Mouse (Mus musculus): Measurements from ENCODE around the gene Edaradd. TPM values are rescaled to one million over a fixed set of nuclear protein-coding genes. Genes with fewer than 3 reads are reported as not detected.

Gene Edaradd
- polyA plus RNA-seq, 1 experiment from 2014 or later, result 0.82 TPM

DNA sequence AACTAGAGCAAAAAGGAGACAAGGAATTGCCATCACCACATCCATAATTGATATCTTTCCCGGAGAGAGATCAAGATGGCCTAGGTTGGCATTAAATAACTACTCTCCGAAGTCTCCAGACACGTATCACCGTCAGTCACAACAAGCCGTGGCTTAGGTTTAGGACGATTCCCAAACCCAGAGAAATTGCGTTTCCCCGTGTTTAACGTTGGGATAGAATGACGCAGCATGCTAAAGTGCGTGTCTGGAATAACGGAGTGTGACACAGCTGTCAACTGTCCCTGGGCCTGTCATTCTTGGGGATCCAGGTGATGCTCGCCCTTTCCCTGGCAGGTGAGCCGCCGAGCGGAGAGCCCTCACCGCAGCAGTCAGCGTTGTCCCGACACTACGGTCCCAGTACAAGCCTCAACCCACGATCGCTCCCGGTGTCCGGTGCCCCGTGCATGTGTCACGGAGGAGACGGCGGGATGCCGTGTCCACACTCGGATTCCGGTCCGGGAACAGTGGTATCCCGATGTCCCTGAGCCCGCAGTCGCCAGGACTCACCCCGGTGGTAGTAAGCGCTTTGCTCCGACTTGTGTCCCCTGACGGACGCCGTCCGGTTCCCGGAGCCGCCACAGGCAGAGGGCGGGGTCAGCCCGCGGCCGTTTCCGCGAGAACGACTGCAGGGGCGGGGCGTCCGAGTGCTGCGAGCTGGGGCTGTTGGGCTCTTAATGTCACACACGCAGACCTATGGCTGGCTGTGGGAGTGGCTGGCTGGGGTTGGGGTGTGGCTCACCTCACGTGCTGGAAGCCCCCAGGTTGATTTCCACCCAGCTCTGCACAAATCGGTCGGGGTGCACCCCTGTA, 59.1 kb downstream of the Edaradd start:
- Histone ChIP-seq H3K4me3 (ENCODE audit: low read depth, low read length) (peak overlapping the region; percentile 75), H3K27me3 (ENCODE audit: control insufficient read depth, insufficient read depth, low read length) (no peaks in the 10 kb centered on the region), H3K4me1 (replicated peaks; ENCODE audit: control insufficient read depth, insufficient read depth, low read length) (no peaks in the 10 kb centered on the region), H3K9ac (ENCODE audit: low read depth, low read length) (peak overlapping the region; percentile 71), H3K36me3 (ENCODE audit: control insufficient read depth, insufficient read depth, low read length) (no peaks in the 10 kb centered on the region), H3K9me3 (ENCODE audit: control insufficient read depth, low read length) (no peaks in the 10 kb centered on the region), H3K27ac (ENCODE audit: low read depth, low read length) (no peak overlapping the region), H3K4me2 (replicated peaks; ENCODE audit: low read depth, low read length) (peak overlapping the region; percentile 67)
- DNase-seq (ENCODE audit: low spot score), result peak; percentile 89
- ATAC-seq (ENCODE audit: low FRiP score), result peak; percentile 98
- WGBS, result 1% methylated on average over 58 of the region's 59 CpGs

DNA sequence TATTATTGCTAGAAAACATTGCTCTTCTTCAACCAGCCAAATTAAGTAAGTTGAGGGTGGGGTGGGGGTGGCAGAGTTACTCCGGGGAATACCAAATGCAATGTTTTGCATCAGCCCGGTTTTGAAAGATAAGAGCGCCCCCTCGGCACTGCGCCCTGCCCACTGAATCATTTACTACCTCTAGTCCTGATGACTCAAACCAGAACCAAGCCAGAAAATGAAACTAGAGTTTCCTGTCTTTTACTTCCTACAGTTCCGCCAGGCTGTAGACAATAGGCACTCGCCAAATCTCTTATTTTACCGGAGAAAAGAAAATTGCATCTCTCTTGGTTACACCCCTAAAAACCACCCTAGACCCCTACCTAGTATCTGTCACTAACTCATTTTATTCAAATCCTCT, 59.8 kb downstream of the Edaradd start:
- H3K4me3 ChIP-seq (ENCODE audit: low read depth, low read length), result peak overlapping the region; percentile 75
- H3K9me3 ChIP-seq (ENCODE audit: control insufficient read depth, low read length), result no peaks in the 10 kb centered on the region
- H3K4me2 ChIP-seq (replicated peaks; ENCODE audit: low read depth, low read length), result peak overlapping the region; percentile 67
- peak; percentile 20 for DNase-seq (ENCODE audit: low spot score)
- no peak overlapping the region for H3K27ac ChIP-seq (ENCODE audit: low read depth, low read length)
- WGBS, result 8% methylated on average over 8 of the region's 8 CpGs
- peak overlapping the region; percentile 71 for H3K9ac ChIP-seq (ENCODE audit: low read depth, low read length)
- H3K27me3 ChIP-seq (ENCODE audit: control insufficient read depth, insufficient read depth, low read length), result no peaks in the 10 kb centered on the region
- H3K4me1 ChIP-seq (replicated peaks; ENCODE audit: control insufficient read depth, insufficient read depth, low read length), result no peaks in the 10 kb centered on the region
- no peaks in the 10 kb centered on the region for H3K36me3 ChIP-seq (ENCODE audit: control insufficient read depth, insufficient read depth, low read length)
- 0 out of 2 replicates have a peak, but pooled peaks have one; percentile 2 for ATAC-seq (ENCODE audit: low FRiP score)

DNA sequence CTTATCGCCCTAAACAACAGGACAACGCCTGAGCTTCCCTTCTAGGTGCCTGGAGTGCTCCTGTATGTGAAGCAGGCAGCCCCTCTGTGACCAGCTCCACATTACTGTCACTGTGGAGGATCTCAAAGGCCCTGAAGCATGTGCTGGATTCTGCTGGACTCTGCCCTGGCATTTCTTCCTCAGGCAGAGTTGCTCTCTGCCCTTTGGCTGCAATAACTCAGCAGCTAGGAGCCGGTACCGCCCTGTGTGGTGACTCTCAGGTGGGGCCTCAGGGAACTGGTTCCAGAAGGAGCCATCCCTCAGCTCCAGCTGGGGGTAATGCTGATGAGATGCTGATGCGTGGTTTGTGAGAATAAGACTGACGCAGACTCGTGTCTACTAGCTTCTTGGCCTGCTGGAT, 63.5 kb downstream of the Edaradd start:
- Histone ChIP-seq H3K36me3 (ENCODE audit: control insufficient read depth, insufficient read depth, low read length) (no peaks in the 10 kb centered on the region), H3K9me3 (ENCODE audit: control insufficient read depth, low read length) (no peaks in the 10 kb centered on the region), H3K9ac (ENCODE audit: low read depth, low read length) (no peak overlapping the region), H3K27ac (ENCODE audit: low read depth, low read length) (no peak overlapping the region), H3K4me1 (replicated peaks; ENCODE audit: control insufficient read depth, insufficient read depth, low read length) (no peaks in the 10 kb centered on the region), H3K4me2 (replicated peaks; ENCODE audit: low read depth, low read length) (no peak overlapping the region), H3K4me3 (ENCODE audit: low read depth, low read length) (no peak overlapping the region), H3K27me3 (ENCODE audit: control insufficient read depth, insufficient read depth, low read length) (no peaks in the 10 kb centered on the region)
- no peak for DNase-seq (ENCODE audit: low spot score)
- 83% methylated on average over 7 of the region's 7 CpGs for WGBS
- ATAC-seq (ENCODE audit: low FRiP score), result no peak

DNA sequence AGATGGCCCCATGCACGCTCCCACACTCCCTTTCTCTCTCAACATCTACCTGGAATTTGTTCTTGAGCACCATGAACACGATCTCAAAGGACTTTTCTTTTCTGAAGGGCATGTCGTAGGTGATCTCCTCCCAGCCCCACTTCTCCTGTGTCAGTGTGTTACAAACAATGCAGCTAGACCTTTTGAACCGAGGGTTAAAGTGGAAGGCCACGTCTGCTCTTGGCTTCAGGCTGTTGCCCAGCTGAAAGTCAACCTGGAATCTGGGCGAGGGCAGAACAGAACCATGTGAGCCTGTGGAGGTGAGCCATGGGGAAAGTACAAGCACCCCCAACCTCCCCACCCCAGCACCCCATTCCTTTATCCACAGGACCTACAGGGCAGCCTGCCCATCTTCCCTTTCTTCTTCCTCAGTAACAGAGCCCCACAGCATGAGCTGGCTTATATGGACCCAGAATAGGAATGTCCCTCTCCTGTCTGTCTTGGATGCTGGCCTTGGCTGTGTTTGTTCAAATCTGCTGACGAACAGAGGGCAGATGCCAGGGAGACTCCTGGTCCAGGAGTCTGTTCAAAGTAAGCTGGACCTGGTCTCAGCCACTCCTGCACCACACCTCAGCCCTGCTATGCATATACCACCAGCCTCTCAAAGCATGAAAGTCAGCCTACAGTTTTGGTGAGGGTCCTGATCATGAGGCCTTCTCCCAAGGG, 65.4 kb downstream of the Edaradd start:
- H3K9ac ChIP-seq (ENCODE audit: low read depth, low read length), result no peak overlapping the region
- no peak for DNase-seq (ENCODE audit: low spot score)

GRCm38 (mm10) chr13:12453150-12453549, 67.1 kb downstream of the Edaradd start:
- no peaks in the 10 kb centered on the region for H3K36me3 ChIP-seq (ENCODE audit: control insufficient read depth, insufficient read depth, low read length)
- no peak for ATAC-seq (ENCODE audit: low FRiP score)
- 90% methylated on average over 14 of the region's 14 CpGs for WGBS
- no peak overlapping the region for H3K27ac ChIP-seq (ENCODE audit: low read depth, low read length)
- H3K9ac ChIP-seq (ENCODE audit: low read depth, low read length), result no peak overlapping the region
- no peaks in the 10 kb centered on the region for H3K4me1 ChIP-seq (replicated peaks; ENCODE audit: control insufficient read depth, insufficient read depth, low read length)
- no peaks in the 10 kb centered on the region for H3K27me3 ChIP-seq (ENCODE audit: control insufficient read depth, insufficient read depth, low read length)
- no peak for DNase-seq (ENCODE audit: low spot score)
- no peak overlapping the region for H3K4me3 ChIP-seq (ENCODE audit: low read depth, low read length)
- no peak overlapping the region for H3K4me2 ChIP-seq (replicated peaks; ENCODE audit: low read depth, low read length)
- H3K9me3 ChIP-seq (ENCODE audit: control insufficient read depth, low read length), result no peaks in the 10 kb centered on the region

More for the DNA sequence above, 65.4 kb downstream of the Edaradd start:
- 77% methylated on average over 7 of the region's 7 CpGs for WGBS
- Histone ChIP-seq H3K9me3 (ENCODE audit: control insufficient read depth, low read length) (no peaks in the 10 kb centered on the region), H3K27ac (ENCODE audit: low read depth, low read length) (no peak overlapping the region), H3K36me3 (ENCODE audit: control insufficient read depth, insufficient read depth, low read length) (no peaks in the 10 kb centered on the region), H3K4me2 (replicated peaks; ENCODE audit: low read depth, low read length) (no peak overlapping the region), H3K4me1 (replicated peaks; ENCODE audit: control insufficient read depth, insufficient read depth, low read length) (no peaks in the 10 kb centered on the region), H3K4me3 (ENCODE audit: low read depth, low read length) (no peak overlapping the region), H3K27me3 (ENCODE audit: control insufficient read depth, insufficient read depth, low read length) (no peaks in the 10 kb centered on the region)
- ATAC-seq (ENCODE audit: low FRiP score), result no peak

DNA sequence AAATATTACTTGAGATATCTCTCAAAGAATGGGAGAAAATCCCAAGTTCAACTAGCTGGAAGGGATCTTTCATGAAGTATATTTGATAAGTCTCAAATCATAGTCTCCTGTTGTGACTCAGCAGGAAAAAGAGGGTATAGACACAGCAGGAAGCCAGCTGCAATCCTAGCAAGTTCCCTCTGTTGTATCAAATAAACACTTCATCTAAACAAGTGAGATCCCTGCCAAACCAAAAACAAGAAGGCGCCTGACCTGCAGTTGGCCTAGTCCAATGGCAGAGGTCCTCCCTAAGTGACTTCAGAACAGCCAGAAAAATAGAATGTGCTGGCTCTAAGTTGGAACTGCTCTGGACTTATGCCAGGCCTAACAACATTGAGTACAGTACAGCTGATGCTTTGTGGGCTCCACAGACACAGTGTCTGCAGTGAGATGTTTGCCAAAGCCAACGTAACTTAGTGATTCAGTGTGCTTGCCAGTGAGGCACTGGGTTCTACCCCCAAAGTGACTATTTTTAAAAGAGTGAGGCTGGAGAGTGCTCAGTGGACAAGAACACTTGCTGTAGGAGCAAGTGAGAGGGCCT, 78.1 kb downstream of the Edaradd start:
- DNase-seq (ENCODE audit: low spot score) (no peak), ATAC-seq (ENCODE audit: low FRiP score) (no peak)
- H3K9me3 ChIP-seq (ENCODE audit: control insufficient read depth, low read length), result no peaks in the 10 kb centered on the region
- no peak overlapping the region for H3K4me3 ChIP-seq (ENCODE audit: low read depth, low read length)
- H3K4me2 ChIP-seq (replicated peaks; ENCODE audit: low read depth, low read length), result no peak overlapping the region
- no peaks in the 10 kb centered on the region for H3K27me3 ChIP-seq (ENCODE audit: control insufficient read depth, insufficient read depth, low read length)
- 85% methylated on average over 2 of the region's 2 CpGs for WGBS
- H3K36me3 ChIP-seq (ENCODE audit: control insufficient read depth, insufficient read depth, low read length), result 0 out of 2 replicates have a peak, but pooled peaks cover 3% of the 10 kb centered on the region
- no peaks in the 10 kb centered on the region for H3K4me1 ChIP-seq (replicated peaks; ENCODE audit: control insufficient read depth, insufficient read depth, low read length)
- no peak overlapping the region for H3K9ac ChIP-seq (ENCODE audit: low read depth, low read length)
- H3K27ac ChIP-seq (ENCODE audit: low read depth, low read length), result no peak overlapping the region

DNA sequence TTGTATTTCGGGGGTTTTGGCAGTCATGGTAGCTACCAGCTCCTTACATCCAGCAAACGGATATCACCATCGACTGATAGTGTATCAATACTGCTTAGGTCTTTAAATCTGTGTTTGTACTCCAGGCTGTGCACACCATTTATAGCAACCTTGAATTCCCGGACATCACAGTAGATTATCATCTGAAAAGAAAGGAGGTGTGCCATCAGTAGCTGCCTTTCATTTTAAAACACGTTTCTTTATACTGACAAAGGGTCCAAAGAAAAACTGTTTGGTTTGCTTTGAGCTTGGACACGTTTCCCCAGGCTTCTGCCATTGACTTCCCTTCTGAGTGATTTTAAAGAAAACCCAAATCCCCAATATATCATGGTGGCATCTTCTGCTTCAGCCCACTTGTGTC, 79.4 kb downstream of the Edaradd start:
- H3K27ac ChIP-seq (ENCODE audit: low read depth, low read length), result no peak overlapping the region
- WGBS, result 90% methylated on average over 6 of the region's 6 CpGs
- H3K9ac ChIP-seq (ENCODE audit: low read depth, low read length), result no peak overlapping the region
- 0 out of 2 replicates have a peak, but pooled peaks cover 5% of the 10 kb centered on the region for H3K36me3 ChIP-seq (ENCODE audit: control insufficient read depth, insufficient read depth, low read length)
- H3K27me3 ChIP-seq (ENCODE audit: control insufficient read depth, insufficient read depth, low read length), result no peaks in the 10 kb centered on the region
- ATAC-seq (ENCODE audit: low FRiP score) (no peak), DNase-seq (ENCODE audit: low spot score) (no peak)
- H3K4me2 ChIP-seq (replicated peaks; ENCODE audit: low read depth, low read length), result no peak overlapping the region
- no peaks in the 10 kb centered on the region for H3K4me1 ChIP-seq (replicated peaks; ENCODE audit: control insufficient read depth, insufficient read depth, low read length)
- H3K9me3 ChIP-seq (ENCODE audit: control insufficient read depth, low read length), result no peaks in the 10 kb centered on the region
- no peak overlapping the region for H3K4me3 ChIP-seq (ENCODE audit: low read depth, low read length)

GRCm38 (mm10) chr13:12439586-12439985, 80.7 kb downstream of the Edaradd start:
- ATAC-seq (ENCODE audit: low FRiP score) (no peak), DNase-seq (ENCODE audit: low spot score) (no peak)
- Histone ChIP-seq H3K4me2 (replicated peaks; ENCODE audit: low read depth, low read length) (no peak overlapping the region), H3K36me3 (ENCODE audit: control insufficient read depth, insufficient read depth, low read length) (0 out of 2 replicates have a peak, but pooled peaks cover 5% of the 10 kb centered on the region), H3K9ac (ENCODE audit: low read depth, low read length) (no peak overlapping the region), H3K27me3 (ENCODE audit: control insufficient read depth, insufficient read depth, low read length) (no peaks in the 10 kb centered on the region), H3K27ac (ENCODE audit: low read depth, low read length) (no peak overlapping the region), H3K4me3 (ENCODE audit: low read depth, low read length) (no peak overlapping the region), H3K4me1 (replicated peaks; ENCODE audit: control insufficient read depth, insufficient read depth, low read length) (no peaks in the 10 kb centered on the region), H3K9me3 (ENCODE audit: control insufficient read depth, low read length) (no peaks in the 10 kb centered on the region)
- WGBS, result 92% methylated on average over 3 of the region's 3 CpGs
